Mouse (Mus musculus) monocyte, adult 2 months (primary cell): ENCODE measurements around the gene Zar1.
"Not testable (repeated sequence)": the region's sequence is repeated elsewhere in the genome, so short reads cannot be mapped to it uniquely, and the experiment has no call there.

Experiments used
- DNase-seq, 2 experiments: peaks; one replicate each; pipeline ENCODE4 v3.0.0; 2022; ENCODE audit warnings: low spot score in 2 of 2, low read depth in 1 of 2

Zar1 gene

GRCm38 (mm10) chr5:72580970-72581332, at the start of gene Zar1:
Gene Zar1, minus strand, starts transcription at chr5:72581254.
- not testable (repeated sequence) for DNase-seq

- DNase-seq = no peak
Observed at GRCm38 (mm10) chr5:72630026-72630425, 49.0 kb upstream of the Zar1 start.

DNA sequence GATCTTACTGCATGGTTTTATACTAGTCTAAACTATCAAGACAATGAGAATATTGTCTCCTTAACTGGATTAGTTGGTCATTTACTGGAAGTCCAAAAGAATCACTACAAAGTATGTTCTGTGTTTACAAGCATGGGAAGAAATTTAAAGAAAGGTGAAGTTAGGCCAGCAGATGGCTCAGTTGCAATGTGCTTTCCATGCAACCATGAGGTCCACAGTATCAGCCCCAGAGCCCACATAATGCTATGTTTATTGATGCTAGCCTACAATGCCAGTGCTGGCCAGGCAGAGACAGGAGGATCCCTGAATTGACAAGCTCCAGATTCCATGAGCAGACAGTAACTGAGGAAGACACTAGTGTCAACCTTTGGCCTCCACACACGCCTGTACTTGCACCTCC, 40.0 kb upstream of the Zar1 start:
- DNase-seq = no peak

DNA sequence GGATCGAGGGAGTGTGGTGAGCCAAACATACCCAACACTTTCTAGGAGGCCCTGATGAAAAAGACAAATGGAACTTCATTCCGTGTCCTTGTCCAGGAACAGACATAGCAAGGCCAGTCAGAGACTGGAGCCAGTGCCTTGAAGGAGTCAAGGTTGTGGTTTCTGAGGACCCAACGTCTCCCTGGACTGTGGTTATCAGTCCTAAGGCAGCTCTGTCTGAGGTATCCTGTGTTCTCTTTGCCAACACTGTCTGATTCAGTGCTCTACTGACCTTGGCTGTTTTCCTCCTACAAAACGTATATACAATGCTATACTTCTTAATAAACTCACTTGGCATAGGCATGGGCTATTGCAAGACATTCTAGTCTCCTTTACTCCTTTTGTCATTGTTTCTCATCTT, 36.4 kb upstream of the Zar1 start:
- DNase-seq = no peak

DNA sequence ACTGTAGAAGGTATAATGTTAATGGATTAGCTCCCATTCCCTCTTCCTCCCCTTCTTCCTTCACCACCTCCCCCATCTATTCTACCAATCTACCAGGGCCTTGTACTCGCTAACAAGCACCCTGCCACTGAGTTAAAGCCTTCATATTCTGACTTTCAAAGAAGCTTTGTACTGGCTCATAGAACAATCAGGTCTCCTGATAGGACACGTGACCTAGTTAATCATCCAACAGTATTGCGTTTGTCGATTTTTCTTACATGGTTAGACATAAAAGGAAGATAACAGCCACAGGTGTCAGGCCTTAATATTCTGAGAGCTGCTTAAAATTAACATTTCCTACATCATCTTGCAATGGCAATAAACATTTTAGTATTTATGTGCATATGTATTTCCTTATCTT, 22.1 kb upstream of the Zar1 start:
- DNase-seq = no peak

DNA sequence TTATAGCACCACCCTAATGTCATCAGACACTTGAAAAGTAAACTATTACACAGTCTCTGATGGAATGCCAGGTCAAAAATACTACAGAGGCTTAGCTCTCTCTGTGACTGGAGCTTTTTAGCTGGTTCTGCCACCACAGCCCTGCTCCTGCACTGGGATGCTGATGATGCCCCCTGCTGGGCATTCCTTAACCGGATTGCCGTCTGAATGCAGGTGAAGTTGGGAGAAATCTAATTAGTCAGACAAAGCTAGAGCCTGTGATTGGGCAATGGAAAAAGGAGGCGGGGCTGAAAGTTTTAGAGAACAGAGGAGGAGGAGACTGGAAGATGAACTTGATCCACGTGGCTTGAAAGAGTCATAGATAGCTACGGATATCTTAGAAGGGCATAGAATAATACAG, 20.0 kb upstream of the Zar1 start:
- no peak for DNase-seq

- no peak for DNase-seq
Observed at GRCm38 (mm10) chr5:72587192-72587681, 6.2 kb upstream of the Zar1 start, which contains the start of gene Gm5868. Gene Gm5868, minus strand, starts transcription at chr5:72587551.

GRCm38 (mm10) chr5:72586667-72587191, 5.7 kb upstream of the Zar1 start:
- DNase-seq = not testable (repeated sequence)

GRCm38 (mm10) chr5:72586122-72586521, 5.1 kb upstream of the Zar1 start:
- not testable (repeated sequence) for DNase-seq

DNA sequence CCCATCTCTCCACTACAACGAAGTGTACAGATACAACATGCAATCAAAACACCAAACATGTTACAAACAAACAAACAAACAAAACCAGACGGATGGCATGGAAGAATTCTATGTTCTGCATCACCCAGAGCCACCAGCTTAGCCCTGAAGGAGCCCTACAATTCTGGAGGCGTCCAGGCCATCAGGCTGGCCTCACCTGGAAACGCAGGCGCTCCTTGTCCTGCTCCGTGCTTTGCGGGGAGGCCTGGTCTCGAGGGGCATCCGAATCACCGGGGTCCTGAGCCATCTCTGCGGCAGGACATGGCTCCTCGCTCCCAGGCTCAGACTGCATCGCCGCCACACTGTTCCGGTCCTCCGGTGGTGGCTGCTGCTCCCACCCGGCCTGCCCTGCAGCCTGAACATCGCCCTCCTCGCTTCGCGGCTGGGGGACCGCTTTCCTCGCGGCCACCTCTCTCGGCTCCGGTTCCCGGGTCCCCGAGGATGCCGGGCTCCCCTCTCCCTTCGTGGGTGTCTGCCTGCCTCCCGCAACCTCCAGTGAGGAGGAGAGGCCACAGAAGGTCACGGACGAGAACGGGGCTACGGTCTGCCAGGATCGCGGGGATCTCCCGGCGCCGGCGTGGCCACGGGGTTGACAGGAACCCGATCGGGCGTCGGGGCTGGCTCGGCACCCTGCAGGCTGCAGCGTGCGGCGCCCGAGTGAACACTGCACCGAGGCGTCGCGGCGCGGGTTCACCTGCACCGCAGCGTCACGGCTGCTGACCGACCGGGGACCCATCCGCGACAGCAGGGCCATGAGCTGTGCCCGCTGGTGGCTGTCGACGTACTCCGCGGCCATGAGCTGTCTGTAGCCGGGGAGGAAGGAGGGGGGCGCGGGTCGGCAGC, 725 bp downstream of the Zar1 start:
- DNase-seq = not testable (repeated sequence)

GRCm38 (mm10) chr5:72579599-72579998, 1.5 kb downstream of the Zar1 start:
- DNase-seq = not testable (repeated sequence)

- DNase-seq = no peak
Observed at GRCm38 (mm10) chr5:72565621-72566020, 15.4 kb downstream of the Zar1 start.

DNA sequence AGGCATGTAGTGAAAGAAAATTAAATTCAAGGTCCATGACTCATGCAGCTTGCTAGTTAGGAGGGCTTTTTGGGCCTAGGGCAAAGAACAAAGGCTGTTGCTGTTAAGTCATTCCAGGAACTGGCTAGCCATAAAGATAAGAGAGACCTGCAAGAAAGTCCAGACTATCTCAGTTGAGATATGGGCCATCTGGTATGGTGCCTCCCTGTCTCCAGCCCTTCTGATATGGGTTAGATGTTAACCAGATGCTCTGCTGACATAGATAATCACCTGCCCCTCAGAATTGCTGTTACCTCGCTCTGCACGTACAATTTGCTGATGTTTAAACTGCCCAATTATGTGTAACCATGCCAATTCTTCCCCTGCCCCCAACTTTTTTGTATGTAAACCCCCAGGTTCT, 17.9 kb downstream of the Zar1 start:
- DNase-seq = not testable (repeated sequence)

- DNase-seq = no peak
Observed at GRCm38 (mm10) chr5:72560976-72561628, 20.0 kb downstream of the Zar1 start.

DNA sequence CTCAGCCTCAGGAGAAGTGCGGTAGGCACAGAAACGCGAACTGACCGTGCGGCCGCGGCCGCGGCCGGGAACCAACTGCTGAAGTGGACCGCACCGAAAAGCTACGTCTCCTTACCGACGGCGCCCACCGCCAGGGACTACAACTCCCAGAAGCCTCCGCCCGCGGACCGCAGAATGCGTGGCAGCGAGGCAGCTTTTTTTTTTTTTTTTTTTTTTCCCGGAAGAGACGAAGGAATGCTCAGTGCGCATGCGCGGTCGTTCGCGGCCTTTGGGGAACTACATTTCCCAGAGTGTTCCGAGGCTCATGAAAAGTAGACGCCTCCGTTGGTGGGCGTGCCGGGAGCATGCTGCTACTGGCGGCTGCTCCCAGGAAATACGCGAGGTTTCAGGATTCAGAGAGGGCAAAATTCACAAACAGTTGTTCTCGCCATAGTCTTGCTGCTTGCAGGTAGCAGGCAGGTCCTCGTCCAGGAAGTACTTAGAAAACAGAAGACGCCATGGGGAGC, 21.5 kb downstream of the Zar1 start, which contains the start of gene Nfxl1:
Nfxl1 (minus strand) TSS at position 141 of the 506 bp plus-strand sequence.
- peak; percentile 70 to 84 for DNase-seq

DNA sequence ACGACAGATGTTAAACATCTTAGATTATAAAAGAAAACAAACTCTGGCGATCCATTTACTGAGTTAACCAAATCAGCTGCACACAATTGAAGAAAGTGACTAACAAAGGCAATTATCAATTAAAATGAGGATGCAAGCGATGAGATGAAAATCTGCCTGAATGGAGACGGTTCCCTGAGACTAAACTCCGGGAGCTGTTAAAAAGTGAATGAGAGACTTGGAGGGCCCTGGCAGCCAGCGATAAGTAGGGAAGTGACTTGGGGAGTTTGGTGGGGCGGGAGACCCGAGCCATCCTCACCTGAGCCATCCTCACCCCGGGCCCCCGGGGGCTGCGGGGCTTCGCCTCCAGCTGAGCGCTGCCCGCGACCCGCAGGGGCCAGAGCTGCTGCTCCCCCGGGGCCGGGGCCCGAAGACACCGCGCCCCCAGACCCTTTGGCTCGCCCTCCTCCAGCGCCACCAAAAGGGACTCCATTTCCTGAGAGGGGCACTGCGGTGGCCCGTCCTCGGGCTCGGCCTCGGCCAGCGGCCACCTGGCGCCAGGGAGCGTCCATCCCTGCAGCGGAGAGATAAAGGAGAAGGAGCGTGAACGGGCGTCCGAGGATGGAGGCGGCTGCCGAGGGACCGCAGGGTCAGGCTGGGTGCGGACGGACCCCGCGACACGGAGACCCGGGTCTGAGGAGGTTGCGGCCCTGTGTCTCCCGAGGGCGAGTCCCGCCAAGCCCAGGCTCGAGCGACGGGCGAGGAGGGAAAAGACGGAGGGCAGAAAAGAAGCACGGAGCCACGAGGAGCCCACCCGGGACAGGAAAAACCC, 22.1 kb downstream of the Zar1 start:
- peak in 1 of 2 experiments; percentile 2 for DNase-seq

GRCm38 (mm10) chr5:72556245-72556644, 24.8 kb downstream of the Zar1 start:
- DNase-seq = no peak

- no peak for DNase-seq
Observed at GRCm38 (mm10) chr5:72551209-72551608, 29.8 kb downstream of the Zar1 start.

DNA sequence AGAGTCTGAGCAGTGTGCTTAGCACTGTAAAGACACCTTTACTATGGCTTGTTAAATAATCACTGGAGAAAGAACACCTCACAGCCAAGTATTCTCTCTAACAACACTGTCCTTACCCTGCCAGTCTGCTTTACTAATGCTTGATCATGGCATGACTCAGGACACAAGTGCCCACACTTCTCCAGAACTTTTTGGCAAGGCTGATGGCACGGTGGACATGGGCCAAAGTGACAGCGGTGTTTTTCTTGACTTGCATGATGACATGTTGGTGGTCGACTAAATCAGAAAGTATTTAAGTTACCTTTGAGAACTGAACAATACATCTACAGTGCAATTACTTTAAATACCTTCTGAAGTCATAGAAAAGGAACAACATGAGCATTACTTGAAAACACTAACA, 52.2 kb downstream of the Zar1 start:
- DNase-seq = no peak
